Mouse (Mus musculus) limb, embryonic 10.5 days (tissue): ENCODE results near the gene Fkrp. TPM values are rescaled to one million over a fixed set of nuclear protein-coding genes. Genes with fewer than 3 reads are reported as not detected.

Experiments
- DNase-seq: peaks from one replicate; pipeline ENCODE4 v3.0.0-alpha.2; 2017; ENCODE audit warnings: low spot score
- H3K27ac ChIP-seq: fragments of 300-500 bp; sonication (generic); 2 replicates; pipeline ENCODE4 v1.5.1; 2016; ENCODE audit warnings: mild to moderate bottlenecking
- H3K27me3 ChIP-seq: fragments of 300-500 bp; sonication (generic); 2 replicates; pipeline ENCODE4 v1.6.1; 2016; ENCODE audit warnings: low read depth, mild to moderate bottlenecking; ENCODE audit not compliant: poor library complexity, severe bottlenecking
- H3K36me3 ChIP-seq: fragments of 300-500 bp; sonication (generic); 2 replicates; pipeline ENCODE4 v1.6.1; 2016; ENCODE audit warnings: mild to moderate bottlenecking, moderate library complexity
- H3K4me1 ChIP-seq: fragments of 300-500 bp; sonication (generic); 2 replicates; pipeline ENCODE4 v1.6.1; 2016
- H3K4me3 ChIP-seq: fragments of 300-500 bp; sonication (generic); 2 replicates; pipeline ENCODE4 v1.5.1; 2016; ENCODE audit warnings: mild to moderate bottlenecking, moderate library complexity
- H3K9me3 ChIP-seq: fragments of 300-500 bp; sonication (generic); replicated peaks from 2 replicates; pipeline ENCODE4 v1.6.1; 2016; ENCODE audit warnings: mild to moderate bottlenecking
- WGBS: fragments of 180-500 bp; shearing (Covaris S2); methylation state at CpG from one replicate; pipeline ENCODE4 v1.1.7; 2016; 5-methylcytosine and 5-hydroxymethylcytosine counted together
- polyA plus RNA-seq: library from polyadenylated mRNA; unstranded; fragments of >200 nt; fragmentation: Nextera tagmentation; extraction: Ambion mirVana; gene quantifications from 2 replicates; pipeline ENCODE4 v1.2.1, GENCODE M21; 2016

The Fkrp gene
- polyA plus RNA-seq, 1 experiment from 2014 or later: 33.1 TPM

GRCm38 (mm10) chr7:16821669-16822101 lies 5.2 kb upstream of the Fkrp start:
- no peak overlapping the region for H3K27ac ChIP-seq
- 77% methylated on average over 4 of the region's 4 CpGs for WGBS
- no peaks in the 10 kb centered on the region for H3K9me3 ChIP-seq
- H3K4me1 ChIP-seq: peaks cover 47% of the 10 kb centered on the region
- H3K36me3 ChIP-seq: peaks cover 53% of the 10 kb centered on the region
- no peak for DNase-seq
- no peak overlapping the region for H3K4me3 ChIP-seq
- no peaks in the 10 kb centered on the region for H3K27me3 ChIP-seq

- peaks cover 47% of the 10 kb centered on the region for H3K4me1 ChIP-seq
These were observed 4.6 kb upstream of the Fkrp start for GRCm38 (mm10) chr7:16821091-16821490.

GRCm38 (mm10) chr7:16820271-16820763 lies 3.8 kb upstream of the Fkrp start:
- Histone ChIP-seq H3K27me3 (no peaks in the 10 kb centered on the region), H3K27ac (no peak overlapping the region), H3K4me3 (no peak overlapping the region), H3K4me1 (peaks cover 55% of the 10 kb centered on the region), H3K36me3 (peaks cover 39% of the 10 kb centered on the region), H3K9me3 (no peaks in the 10 kb centered on the region)
- no peak for DNase-seq
- WGBS: 74% methylated on average over 5 of the region's 5 CpGs

More at GRCm38 (mm10) chr7:16821091-16821490, 4.6 kb upstream of the Fkrp start:
- WGBS: 14% methylated on average over 3 of the region's 3 CpGs
- no peaks in the 10 kb centered on the region for H3K9me3 ChIP-seq
- H3K4me3 ChIP-seq: no peak overlapping the region
- H3K27me3 ChIP-seq: no peaks in the 10 kb centered on the region
- peaks cover 47% of the 10 kb centered on the region for H3K36me3 ChIP-seq
- no peak overlapping the region; the same call in 1 of the 2 replicates for H3K27ac ChIP-seq
- DNase-seq: no peak

DNA sequence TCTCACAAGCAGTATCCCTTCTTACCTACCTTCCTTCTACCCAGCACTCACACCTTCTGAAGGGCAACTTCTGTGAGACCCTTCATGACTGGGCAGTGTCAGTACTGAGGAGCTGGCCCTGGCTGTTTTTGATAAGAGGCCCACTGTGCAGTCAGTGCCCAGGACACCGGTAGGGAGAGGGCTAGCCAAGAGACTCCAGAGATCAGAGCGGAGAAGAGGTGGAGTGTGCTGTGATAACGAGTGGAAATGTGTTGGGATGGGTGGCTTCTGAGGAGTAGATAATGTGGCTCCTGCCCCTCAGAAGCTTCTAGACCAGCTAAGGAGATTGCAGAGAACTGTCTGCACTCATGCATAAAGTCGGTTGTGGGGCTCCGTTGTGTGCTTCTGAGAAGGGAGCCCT lies 3.3 kb upstream of the Fkrp start:
- no peak overlapping the region for H3K4me3 ChIP-seq
- H3K27me3 ChIP-seq: no peaks in the 10 kb centered on the region
- H3K9me3 ChIP-seq: no peaks in the 10 kb centered on the region
- peaks cover 34% of the 10 kb centered on the region for H3K36me3 ChIP-seq
- 80% methylated on average over 5 of the region's 5 CpGs for WGBS
- no peak overlapping the region for H3K27ac ChIP-seq
- no peak for DNase-seq
- peaks cover 60% of the 10 kb centered on the region for H3K4me1 ChIP-seq

DNA sequence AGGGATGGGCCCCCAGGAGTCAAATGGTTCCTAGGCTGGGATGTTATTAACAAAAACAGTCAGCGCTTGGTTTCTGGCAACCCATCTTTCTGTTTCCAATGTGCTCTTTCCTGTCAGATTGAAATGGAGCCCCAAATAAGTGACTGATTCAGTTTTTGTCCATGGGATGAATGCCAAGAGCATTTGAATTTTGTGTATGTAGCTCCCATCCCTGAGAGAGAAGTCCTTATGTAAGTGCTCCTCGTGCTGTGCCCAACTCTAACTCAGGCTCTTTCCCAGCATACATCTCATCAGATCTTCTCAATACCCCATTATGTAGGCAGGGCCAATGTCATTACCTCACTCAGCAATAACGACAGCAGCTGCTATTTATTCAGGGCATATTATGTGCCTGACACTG lies 1.2 kb upstream of the Fkrp start:
- no peak overlapping the region for H3K27ac ChIP-seq
- peak overlapping the region; percentile 96 for H3K4me3 ChIP-seq
- 79% methylated on average over 3 of the region's 3 CpGs for WGBS
- H3K4me1 ChIP-seq: peaks cover 61% of the 10 kb centered on the region
- H3K27me3 ChIP-seq: peaks cover 10% of the 10 kb centered on the region
- DNase-seq: no peak
- no peaks in the 10 kb centered on the region for H3K9me3 ChIP-seq
- H3K36me3 ChIP-seq: peaks cover 31% of the 10 kb centered on the region

DNA sequence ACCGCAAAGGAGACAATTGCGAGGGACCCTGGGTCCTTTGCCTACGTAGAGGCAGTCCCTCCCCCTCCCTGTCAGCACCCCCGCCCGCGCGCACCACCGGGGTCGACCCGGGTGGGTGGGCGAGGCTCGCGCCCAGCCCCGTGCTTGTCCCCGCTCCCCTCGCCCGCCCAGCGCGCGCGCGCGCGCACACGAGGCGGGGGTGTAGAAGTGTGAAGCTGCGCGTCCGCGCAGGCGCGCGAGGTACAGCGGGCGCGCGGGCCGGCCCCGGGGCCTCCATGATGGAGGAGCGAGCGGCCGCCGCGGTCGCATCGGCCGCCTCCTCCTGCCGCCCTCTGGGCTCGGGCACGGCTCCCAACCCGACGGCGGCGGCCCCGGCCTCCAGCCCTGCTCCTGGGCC lies 456 bp downstream of the Fkrp start:
- under 1% methylated on average over 39 of the region's 55 CpGs for WGBS

DNA sequence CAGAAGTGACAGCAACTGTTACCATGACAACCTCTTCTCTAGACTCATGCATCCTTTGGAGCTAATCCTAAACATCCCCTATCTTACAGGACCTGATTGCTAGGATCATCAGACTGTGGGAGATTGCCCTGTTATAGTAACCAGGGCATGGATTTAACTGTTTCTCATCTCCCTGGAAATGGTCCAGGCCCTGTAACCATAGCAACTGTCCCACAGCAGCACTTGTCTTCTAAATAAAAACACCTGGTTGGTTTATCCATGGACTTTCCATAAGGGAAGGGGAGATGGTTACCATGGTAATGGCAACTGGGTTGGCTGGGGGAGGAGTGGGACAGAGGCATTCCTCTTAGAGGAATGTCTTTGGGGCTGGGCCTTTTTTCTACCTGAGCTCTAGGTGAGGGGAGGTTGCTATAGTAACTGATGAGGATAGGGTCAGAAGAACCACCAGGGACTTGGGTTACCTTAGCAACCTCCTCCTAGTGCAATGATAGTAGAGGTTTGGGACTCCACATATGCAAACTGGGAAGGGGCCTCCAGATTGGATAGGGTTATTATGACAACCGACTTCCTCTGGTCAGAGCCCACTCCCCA lies 1.1 kb downstream of the Fkrp start, which contains the start of gene Strn4:
Gene Strn4, plus strand, starts transcription at position 539 of the 591 bp plus-strand sequence.
- Histone ChIP-seq H3K27ac (peak within 1 kb of the TSS; percentile 100), H3K4me1 (peaks cover 65% of the 10 kb centered on the region), H3K9me3 (no peaks in the 10 kb centered on the region), H3K4me3 (peak within 1 kb of the TSS; percentile 96), H3K27me3 (peaks cover 33% of the 10 kb centered on the region), H3K36me3 (peaks cover 26% of the 10 kb centered on the region)
- peak; percentile 72 for DNase-seq
- WGBS: 3% methylated on average over 1 of the region's 1 CpGs

More for the DNA sequence above, 456 bp downstream of the Fkrp start:
- Histone ChIP-seq H3K27me3 (peaks cover 27% of the 10 kb centered on the region), H3K36me3 (peaks cover 26% of the 10 kb centered on the region), H3K9me3 (no peaks in the 10 kb centered on the region), H3K4me3 (peak overlapping the region; percentile 96), H3K27ac (peak overlapping the region; percentile 100), H3K4me1 (peaks cover 65% of the 10 kb centered on the region)
- peak; percentile 89 for DNase-seq

- Histone ChIP-seq H3K4me3 (no peak overlapping the region), H3K27ac (no peak overlapping the region), H3K36me3 (peaks cover 49% of the 10 kb centered on the region), H3K4me1 (peaks cover 49% of the 10 kb centered on the region), H3K9me3 (no peaks in the 10 kb centered on the region; the same call in 1 of the 2 replicates), H3K27me3 (peaks cover 40% of the 10 kb centered on the region)
- WGBS: 85% methylated on average over 2 of the region's 2 CpGs
- DNase-seq: no peak
These were observed 4.0 kb downstream of the Fkrp start for GRCm38 (mm10) chr7:16812505-16812904.

GRCm38 (mm10) chr7:16811649-16812070 lies 4.9 kb downstream of the Fkrp start:
- Histone ChIP-seq H3K4me1 (peaks cover 43% of the 10 kb centered on the region), H3K9me3 (no peaks in the 10 kb centered on the region; the same call in 1 of the 2 replicates), H3K4me3 (peak overlapping the region; percentile 56), H3K36me3 (peaks cover 58% of the 10 kb centered on the region), H3K27me3 (peaks cover 40% of the 10 kb centered on the region), H3K27ac (peak overlapping the region; percentile 67)
- no peak for DNase-seq
- WGBS: 15% methylated on average over 17 of the region's 17 CpGs

DNA sequence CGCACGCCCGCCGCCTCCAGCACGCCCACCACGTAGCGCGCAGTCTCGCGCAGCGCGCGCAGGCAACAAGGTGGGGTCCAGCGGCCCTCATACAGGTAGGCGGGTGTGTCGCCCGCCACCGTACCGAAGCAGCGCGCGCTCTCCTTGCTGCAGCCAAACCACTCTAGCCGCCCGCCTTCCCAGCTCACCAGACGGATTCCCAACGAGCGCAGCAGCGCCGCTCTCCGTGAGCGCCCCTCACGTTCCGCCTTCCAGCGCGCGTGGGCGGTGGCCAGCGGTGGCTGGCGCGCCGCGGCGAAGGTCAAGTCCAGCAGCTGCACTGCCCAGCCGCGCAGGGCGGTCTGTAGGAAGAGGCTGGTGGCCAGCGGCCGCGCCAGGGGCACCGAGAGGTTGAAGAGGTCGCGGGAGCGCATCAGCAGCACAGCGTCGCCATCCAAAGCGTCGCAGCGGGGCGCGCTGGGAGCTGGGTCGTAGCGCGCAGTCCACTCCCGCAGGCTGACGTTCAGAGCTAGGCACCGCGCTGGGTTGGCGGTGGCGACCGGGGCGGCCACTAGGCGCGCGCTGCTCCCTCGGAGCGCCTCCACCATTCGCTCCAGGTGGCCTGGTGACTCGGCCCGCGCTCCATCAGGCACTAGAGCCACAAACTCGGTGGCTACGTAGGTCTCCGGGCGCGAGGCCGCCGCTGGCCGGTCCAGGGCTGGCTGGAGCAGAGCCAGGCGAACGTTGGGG lies 5.4 kb downstream of the Fkrp start:
- H3K27me3 ChIP-seq: peaks cover 40% of the 10 kb centered on the region
- peaks cover 63% of the 10 kb centered on the region for H3K36me3 ChIP-seq
- H3K27ac ChIP-seq: peak overlapping the region; percentile 67
- WGBS: 6% methylated on average over 77 of the region's 90 CpGs
- peak; percentile 75 for DNase-seq
- H3K4me1 ChIP-seq: peaks cover 42% of the 10 kb centered on the region
- H3K4me3 ChIP-seq: peak overlapping the region; percentile 56
- no peaks in the 10 kb centered on the region; the same call in 1 of the 2 replicates for H3K9me3 ChIP-seq

DNA sequence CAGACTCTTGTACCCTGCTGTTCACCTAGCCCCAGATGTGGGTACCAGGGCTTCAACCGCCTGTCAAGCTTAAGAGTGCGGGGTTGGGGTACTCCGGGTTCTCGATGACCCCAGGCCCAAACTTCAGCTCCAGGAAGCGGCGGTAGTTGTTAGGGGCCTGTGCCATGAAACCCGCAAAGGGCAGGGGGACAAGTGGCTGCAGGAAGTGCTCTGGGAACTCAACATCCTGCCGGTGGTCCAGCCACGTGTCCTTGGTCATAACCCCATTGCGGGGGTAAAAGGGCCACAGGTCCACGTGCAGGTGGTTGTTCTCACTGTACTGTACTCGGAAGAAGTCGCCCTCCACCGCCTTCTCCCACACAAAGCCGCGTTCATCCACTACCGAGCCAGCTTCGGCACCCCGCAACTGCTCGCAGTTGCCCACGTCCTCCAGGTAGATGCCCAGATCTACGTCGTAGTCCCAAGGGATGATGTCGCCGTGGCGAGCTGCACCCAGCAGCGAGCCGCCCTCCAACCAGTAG lies 6.1 kb downstream of the Fkrp start:
- WGBS: 52% methylated on average over 28 of the region's 28 CpGs
- H3K9me3 ChIP-seq: no peaks in the 10 kb centered on the region; the same call in 1 of the 2 replicates
- peak; percentile 37 for DNase-seq
- peaks cover 40% of the 10 kb centered on the region for H3K27me3 ChIP-seq
- peak overlapping the region; percentile 56 for H3K4me3 ChIP-seq
- H3K4me1 ChIP-seq: peaks cover 36% of the 10 kb centered on the region
- H3K36me3 ChIP-seq: peaks cover 63% of the 10 kb centered on the region
- H3K27ac ChIP-seq: peak overlapping the region; percentile 67

- peak; percentile 75 for DNase-seq
- 29% methylated on average over 10 of the region's 10 CpGs for WGBS
- Histone ChIP-seq H3K27me3 (peaks cover 40% of the 10 kb centered on the region), H3K4me3 (no peak overlapping the region), H3K9me3 (no peaks in the 10 kb centered on the region; the same call in 1 of the 2 replicates), H3K36me3 (peaks cover 63% of the 10 kb centered on the region), H3K4me1 (peaks cover 29% of the 10 kb centered on the region), H3K27ac (no peak overlapping the region)
These were observed 6.8 kb downstream of the Fkrp start for GRCm38 (mm10) chr7:16809739-16810138.

GRCm38 (mm10) chr7:16808647-16809046 lies 7.9 kb downstream of the Fkrp start:
- H3K4me1 ChIP-seq: peaks cover 28% of the 10 kb centered on the region
- no peak overlapping the region for H3K27ac ChIP-seq
- peaks cover 39% of the 10 kb centered on the region for H3K27me3 ChIP-seq
- peaks cover 55% of the 10 kb centered on the region for H3K36me3 ChIP-seq
- 88% methylated on average over 9 of the region's 9 CpGs for WGBS
- H3K4me3 ChIP-seq: no peak overlapping the region
- no peak for DNase-seq
- H3K9me3 ChIP-seq: no peaks in the 10 kb centered on the region; the same call in 1 of the 2 replicates
